Mouse (Mus musculus) C2C12 (cell line): Measurements from ENCODE around the gene Olfr1087.

ENCODE experiments used
- CTCF ChIP-seq: IDR thresholded peaks from one replicate; pipeline ENCODE4 v1.5.1; 2011; ENCODE audit not compliant: control insufficient read depth, insufficient read depth, insufficient read length
- FOSL1 ChIP-seq: IDR thresholded peaks from one replicate; pipeline ENCODE4 v1.8.0; 2011; ENCODE audit warnings: mild to moderate bottlenecking, low read length; ENCODE audit not compliant: poor library complexity, insufficient read depth, severe bottlenecking
- MAX ChIP-seq: IDR thresholded peaks from one replicate; pipeline ENCODE4 v1.6.1; 2011; ENCODE audit warnings: mild to moderate bottlenecking, control low read depth
- MYOD1 ChIP-seq: IDR thresholded peaks from one replicate; pipeline ENCODE4 v1.6.1; 2011; ENCODE audit warnings: low read depth; ENCODE audit not compliant: control insufficient read depth, insufficient read length
- MYOG ChIP-seq: IDR thresholded peaks from one replicate; pipeline ENCODE4 v1.6.1; 2011; ENCODE audit not compliant: control insufficient read depth, insufficient read length; ENCODE audit errors: extremely low read depth
- USF1 ChIP-seq: IDR thresholded peaks from one replicate; pipeline ENCODE4 v1.6.1; 2011; ENCODE audit warnings: low read depth, mild to moderate bottlenecking, control low read depth, moderate library complexity

DNA sequence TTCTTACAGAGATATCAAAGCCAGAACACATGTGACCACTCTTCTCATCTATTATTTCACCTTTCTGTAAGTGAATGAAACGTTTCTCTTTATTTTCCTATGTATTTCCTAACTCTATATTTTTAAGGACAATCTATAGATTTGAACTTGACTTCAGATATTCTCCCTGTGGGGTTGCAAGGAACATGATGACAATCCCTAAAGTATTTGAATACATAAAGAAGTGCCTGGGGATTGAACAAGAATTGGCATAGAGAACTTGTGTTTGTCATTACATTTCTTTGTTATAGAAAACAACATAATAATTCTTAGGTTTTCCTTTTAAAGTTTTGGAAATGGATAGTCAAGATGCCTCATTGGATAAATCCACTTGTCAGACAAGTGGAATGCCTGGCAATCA, 36.3 kb downstream of the Olfr1087 start, which contains the start of gene Olfr1085:
- TF ChIP-seq CTCF, result no peak
- no peak for TF ChIP-seq MYOG
- no peak for TF ChIP-seq USF1
- TF ChIP-seq MYOD1, result no peak
- no peak for TF ChIP-seq FOSL1
- TF ChIP-seq MAX, result no peak
